Mouse (Mus musculus): ENCODE data around the gene Adora2a.

DNA sequence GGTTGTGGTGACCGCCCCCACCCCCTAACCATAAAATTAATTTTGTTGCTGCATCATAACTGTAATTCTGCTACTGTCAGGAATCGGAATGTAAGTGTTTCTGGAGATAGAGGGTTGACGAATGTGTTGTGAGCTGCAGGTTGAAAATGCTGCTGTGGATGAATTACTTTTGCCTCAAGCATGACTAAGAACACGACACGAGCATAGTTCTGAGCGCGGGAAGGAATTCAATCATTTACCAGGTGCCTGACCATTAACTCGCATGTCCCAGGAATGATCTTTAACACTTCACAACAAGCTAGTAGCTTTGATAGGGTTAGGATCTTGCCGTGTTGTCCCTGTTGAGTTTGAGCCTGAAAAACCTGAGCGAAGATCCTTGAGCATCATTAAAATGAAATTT is 20.6 kb downstream of the Adora2a start:
- TF ChIP-seq CTCF (IDR thresholded peaks at IDR 0.05; ENCODE audit: extremely low read depth, insufficient read depth, insufficient read length, insufficient replicate concordance) (no peak), POLR2A (IDR thresholded peaks at IDR 0.05; ENCODE audit: low read depth, low read length) (no peak)

Measured in spleen, adult 2 months (tissue).